Mouse (Mus musculus): ENCODE results near the gene Clstn1.

Gene Clstn1

DNA sequence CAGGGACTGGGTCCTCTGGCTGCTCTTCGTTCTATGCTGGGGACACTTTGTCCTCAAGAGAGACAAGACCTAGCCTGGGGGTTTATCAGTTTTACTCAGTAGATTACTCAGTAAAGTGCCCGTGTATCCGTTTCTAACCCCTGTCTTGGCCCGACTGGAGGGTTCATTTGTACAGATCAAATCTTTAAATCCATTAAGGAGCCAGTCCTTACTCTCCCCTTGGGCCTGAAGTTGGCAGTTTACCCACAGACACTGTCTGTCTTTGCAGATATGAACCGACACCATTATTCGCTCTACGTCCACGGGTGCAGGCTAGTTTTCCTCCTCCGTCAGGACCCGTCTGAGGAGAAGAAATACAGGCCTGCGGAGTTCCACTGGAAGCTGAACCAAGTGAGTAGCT, 48.7 kb downstream of the Clstn1 start:
- no peak for DNase-seq (ENCODE audit: low spot score)

DNA sequence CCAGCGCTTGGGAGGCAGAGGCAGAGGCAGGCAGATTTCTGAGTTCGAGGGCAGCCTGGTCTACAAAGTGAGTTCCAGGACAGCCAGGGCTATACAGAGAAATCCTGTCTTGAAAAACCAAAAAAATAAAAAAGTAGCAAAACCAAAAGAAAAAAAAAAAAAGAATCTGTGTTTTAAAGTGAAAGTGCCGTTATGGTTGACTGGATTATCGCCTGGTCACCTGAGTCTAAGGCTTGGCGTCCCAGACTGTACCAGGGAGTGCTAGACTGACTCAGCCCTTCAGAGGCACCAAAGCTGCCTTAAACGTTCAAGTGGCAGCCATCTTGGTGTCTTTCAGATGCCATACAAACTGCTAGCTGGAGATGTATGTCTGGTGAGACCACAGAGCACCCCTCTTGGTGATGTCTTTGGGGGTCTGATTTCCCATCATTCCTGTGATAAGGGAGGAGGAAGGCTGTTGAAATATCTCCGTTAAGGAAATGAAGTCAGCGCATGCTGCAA, 49.7 kb downstream of the Clstn1 start:
- no peak for DNase-seq (ENCODE audit: low spot score)

GRCm38 (mm10) chr4:149637942-149638341, 51.7 kb downstream of the Clstn1 start:
- no peak for DNase-seq (ENCODE audit: low spot score)

DNA sequence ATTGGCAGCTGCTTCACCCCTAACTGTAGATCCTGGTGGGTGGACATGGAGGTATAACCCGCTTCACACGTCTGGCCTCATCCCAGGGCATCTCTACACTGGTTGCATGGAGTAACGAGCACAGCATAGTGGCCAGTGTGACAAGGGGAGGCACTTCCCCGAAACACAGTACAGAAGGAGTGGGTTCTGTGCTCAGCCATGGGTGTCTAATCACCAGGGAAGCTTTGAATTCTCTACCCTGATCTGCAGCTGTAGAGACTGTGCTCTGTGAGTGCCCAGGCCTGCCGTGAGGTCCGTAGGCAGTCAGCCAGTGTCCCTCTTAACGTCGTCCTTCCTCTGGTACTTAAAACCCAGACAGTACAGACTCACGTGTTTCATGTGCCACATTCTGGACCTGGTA, 54.6 kb downstream of the Clstn1 start:
- DNase-seq (ENCODE audit: low spot score): no peak

GRCm38 (mm10) chr4:149641400-149641799, 55.1 kb downstream of the Clstn1 start:
- no peak for DNase-seq (ENCODE audit: low spot score)

DNA sequence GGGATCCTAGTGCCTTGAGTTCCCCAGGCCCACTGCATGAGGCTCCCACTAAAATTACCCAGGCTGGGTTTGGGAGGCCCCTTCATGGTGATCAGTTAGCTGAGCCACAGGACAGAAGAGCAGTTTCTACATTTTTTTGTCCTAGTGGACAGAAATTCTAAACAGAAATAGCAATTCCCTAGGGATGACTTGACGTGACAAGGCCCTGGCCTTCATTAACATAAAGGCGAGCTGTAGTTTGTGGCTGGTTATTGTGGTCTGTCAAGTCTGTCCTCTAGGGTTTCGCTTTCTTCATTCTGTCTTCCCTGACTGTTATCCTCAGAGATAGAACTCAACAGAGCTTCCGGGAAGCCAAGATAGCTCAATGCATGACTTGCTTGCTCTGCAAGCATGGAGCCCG, 55.7 kb downstream of the Clstn1 start:
- no peak for DNase-seq (ENCODE audit: low spot score)

GRCm38 (mm10) chr4:149645761-149646160, 59.5 kb downstream of the Clstn1 start:
- no peak for DNase-seq (ENCODE audit: low spot score)

GRCm38 (mm10) chr4:149648031-149648805, 62.0 kb downstream of the Clstn1 start:
- peak; percentile 73 for DNase-seq (ENCODE audit: low spot score)

- peak; percentile 58 for DNase-seq (ENCODE audit: low spot score)
Measured at GRCm38 (mm10) chr4:149650493-149651193, 64.4 kb downstream of the Clstn1 start.

GRCm38 (mm10) chr4:149654232-149654631, 68.0 kb downstream of the Clstn1 start:
- DNase-seq (ENCODE audit: low spot score): peak; percentile 66

- peak; percentile 98 for DNase-seq (ENCODE audit: low spot score)
Measured at GRCm38 (mm10) chr4:149657858-149658416, 71.7 kb downstream of the Clstn1 start.

DNA sequence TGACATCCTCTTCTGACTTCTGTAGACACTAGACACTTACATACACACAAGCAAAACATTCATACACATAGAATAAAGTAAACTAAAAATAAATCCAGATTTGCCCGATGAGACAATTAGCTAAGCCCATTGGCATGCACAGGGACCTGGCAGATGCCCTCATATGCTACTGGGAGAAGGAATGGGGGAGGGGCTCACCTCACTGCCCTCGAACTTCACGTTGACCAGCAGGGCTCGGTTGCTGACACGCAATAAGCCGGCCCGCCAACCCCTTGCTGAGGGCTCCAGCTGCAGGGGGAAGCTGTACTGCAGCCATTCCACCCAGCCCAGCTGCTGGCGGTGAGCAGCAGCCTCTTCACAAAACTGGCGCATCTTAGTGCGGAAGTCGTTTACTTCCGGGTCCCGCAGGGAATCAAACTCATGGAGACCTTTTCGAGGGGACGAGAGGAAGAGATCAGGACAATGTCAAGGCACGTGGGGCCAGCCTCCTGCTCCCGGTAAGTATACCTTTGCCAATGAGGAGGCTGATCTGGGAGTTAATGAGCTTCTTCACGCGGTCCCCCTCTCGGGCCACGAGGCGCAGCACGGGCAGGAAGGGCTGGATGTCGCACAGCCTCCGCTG, 73.3 kb downstream of the Clstn1 start:
- no peak for DNase-seq (ENCODE audit: low spot score)

DNA sequence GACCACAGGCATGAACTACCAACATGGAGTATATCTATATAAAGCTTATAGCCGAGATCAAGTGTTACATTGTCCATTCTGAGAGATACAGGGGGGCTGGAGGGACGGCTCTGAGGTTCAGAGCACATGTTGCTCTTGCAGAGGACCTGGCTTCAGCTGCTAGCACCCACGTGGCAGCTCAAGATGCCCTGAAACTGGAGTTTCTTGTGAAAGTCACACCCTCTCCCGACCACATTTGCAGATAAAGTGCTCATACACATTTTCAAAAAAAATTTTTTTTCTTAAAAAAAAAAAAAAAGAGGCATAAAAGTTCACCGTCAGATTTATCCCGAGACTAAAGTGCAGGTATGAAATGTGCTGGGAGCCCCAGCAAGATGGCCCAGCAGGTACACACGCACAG, 74.3 kb downstream of the Clstn1 start:
- no peak for DNase-seq (ENCODE audit: low spot score)

DNA sequence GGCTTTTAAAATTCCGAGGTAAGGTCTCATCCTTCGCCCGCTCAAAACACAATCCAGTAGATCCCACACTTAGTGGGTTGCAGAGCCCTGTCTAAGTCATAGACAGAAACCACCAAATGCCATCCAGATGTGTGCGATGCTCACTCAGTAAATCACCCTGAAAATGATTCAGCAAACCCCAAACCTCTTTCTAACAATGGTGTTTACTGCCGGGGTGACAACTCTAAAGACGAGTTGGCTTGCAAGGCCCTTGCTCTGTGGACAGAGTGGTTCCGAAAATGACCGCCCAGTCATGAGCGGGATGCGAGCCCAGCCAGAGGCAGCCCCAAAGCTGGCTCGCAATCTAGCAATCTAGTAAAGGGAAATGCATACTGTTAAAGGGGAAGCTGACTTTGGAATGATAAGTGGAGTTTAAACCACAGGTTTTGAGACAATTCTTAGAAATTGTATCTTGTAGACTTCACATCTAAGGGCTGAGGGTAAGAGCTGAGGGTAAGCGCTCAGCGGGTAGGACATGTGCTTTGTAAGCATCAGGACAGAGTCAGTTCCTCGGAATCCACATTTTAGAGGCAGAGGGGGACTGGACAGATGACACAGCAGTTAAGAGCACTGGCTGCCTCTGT, 75.8 kb downstream of the Clstn1 start:
- no peak for DNase-seq (ENCODE audit: low spot score)

DNA sequence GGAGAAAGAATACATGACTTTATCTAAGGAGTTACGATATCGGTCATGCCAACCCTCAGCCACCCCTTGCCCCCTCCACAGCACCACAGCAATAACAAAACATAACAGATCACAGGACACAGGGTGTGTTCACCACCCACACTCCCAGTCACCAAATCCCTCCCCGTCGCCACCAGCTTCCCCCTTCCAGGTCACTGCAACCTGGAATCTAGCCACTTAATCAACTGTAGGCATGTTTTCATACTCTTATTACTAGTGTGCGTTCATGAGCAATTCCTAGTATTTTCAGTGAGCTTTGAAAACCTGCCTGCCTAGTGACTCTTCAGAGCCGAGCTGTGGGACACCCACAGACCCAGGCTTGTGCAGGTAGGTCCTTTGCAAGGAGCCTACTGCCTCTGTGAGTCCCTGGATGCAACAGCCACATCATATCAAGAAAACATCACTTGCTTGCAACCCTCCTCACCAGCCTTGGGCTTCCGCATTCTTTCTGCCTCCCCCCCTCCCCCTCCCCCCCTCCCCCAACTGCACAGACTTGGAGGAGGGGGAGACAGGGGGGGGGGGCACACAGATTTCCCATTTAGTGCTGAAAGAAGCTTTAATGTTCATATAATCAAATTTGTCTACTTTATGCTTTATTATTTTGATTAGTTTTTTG, 77.7 kb downstream of the Clstn1 start:
- DNase-seq (ENCODE audit: low spot score): peak; percentile 84

DNA sequence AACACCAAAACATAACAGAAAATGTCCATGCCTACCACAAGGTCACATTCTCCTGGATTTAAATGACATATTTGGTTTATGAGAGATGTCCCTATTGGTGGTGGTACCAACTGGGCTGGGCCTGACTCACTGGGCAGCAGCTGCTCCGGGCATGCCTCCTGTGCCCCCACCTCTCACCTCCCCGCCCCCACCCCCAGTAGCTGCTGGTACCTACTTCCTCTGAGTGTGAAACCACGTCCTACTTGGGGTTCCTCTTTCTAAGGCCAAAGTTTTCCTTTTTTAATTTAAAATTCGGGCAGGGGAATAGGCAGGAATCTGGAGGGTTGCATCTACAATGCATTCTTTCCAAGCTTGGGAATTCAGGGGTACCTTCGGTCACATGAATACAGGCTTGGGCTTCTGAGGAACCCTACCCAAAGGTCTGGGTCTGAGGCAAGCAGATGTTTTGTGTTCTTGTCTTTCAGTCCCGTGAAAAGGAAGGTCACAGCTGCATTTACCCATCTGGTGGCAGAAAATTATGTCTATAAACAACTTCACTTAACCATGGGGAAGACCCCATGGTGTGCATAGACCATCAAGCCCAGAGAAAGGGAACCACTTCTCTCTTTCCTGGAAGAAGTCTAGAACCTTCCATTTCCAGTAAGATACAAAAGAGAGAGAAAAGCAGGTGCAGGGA, 78.9 kb downstream of the Clstn1 start:
- no peak for DNase-seq (ENCODE audit: low spot score)

DNA sequence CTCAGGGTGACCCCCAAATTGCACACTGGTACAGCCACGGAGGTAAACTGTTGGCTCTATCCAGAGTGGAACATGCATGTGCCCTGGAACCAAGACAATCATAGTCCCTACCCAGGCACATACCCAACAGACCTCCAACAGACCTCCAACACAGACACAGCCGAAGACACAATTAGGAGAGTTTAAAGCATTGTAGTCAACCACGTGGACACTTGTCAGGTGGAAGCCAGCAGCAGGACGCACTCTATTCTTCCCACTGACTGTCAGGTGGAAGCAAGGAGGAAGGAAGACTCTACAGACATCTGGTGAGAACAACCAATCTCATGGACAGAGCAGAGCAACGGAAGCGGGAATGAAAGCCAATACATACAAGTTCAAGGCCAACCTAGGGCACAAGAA, 79.4 kb downstream of the Clstn1 start:
- DNase-seq (ENCODE audit: low spot score): peak; percentile 57

- DNase-seq (ENCODE audit: low spot score): no peak
Measured at GRCm38 (mm10) chr4:149671175-149671574, 84.9 kb downstream of the Clstn1 start.

GRCm38 (mm10) chr4:149672747-149673146, 86.5 kb downstream of the Clstn1 start:
- no peak for DNase-seq (ENCODE audit: low spot score)

- no peak for DNase-seq (ENCODE audit: low spot score)
Measured at GRCm38 (mm10) chr4:149674814-149675377, 88.6 kb downstream of the Clstn1 start.
